Mouse (Mus musculus) heart, adult 2 months (tissue): ENCODE measurements at regions not wholly inside any gene's neighbourhood (a gene's known extent, or its start where the extent isn't known, plus 50 kb on each side); places are given as distances from the start of the nearest gene placed in this dataset.
A peak's percentile ranks its signal among the peaks of the same experiment; 100 is the strongest.

Source experiments
- DNase-seq, 2 experiments: peaks; one replicate each; pipeline ENCODE4 v3.0.0; 2021
- H3K27ac ChIP-seq: fragments of 200-600 bp; 2 replicates; pipeline ENCODE4 v1.8.1; 2022
- H3K27me3 ChIP-seq: fragments of 200-500 bp; 2 replicates; pipeline ENCODE4 v1.6.1; 2012; ENCODE audit warnings: mild to moderate bottlenecking, low read length, inconsistent platforms, mixed read lengths; ENCODE audit not compliant: control insufficient read depth, insufficient read depth
- H3K36me3 ChIP-seq: fragments of 200-500 bp; 2 replicates; pipeline ENCODE4 v1.6.1; 2012; ENCODE audit warnings: low read length, inconsistent platforms; ENCODE audit not compliant: control insufficient read depth, insufficient read depth
- H3K4me1 ChIP-seq: fragments of 200-500 bp; 2 replicates; pipeline ENCODE4 v1.6.1; 2011; ENCODE audit warnings: low read length; ENCODE audit not compliant: control insufficient read depth, insufficient read depth
- H3K4me3 ChIP-seq: fragments of 200-600 bp; 2 replicates; pipeline ENCODE4 v1.8.1; 2022
- H3K79me2 ChIP-seq: fragments of 200-500 bp; replicated peaks from 2 replicates; pipeline ENCODE4 v1.6.1; 2012; ENCODE audit warnings: mild to moderate bottlenecking, inconsistent platforms, low read length, moderate library complexity, mixed read lengths; ENCODE audit not compliant: control insufficient read depth, insufficient read depth
- H3K9ac ChIP-seq: fragments of 200-500 bp; 2 replicates; pipeline ENCODE4 v1.6.1; 2012; ENCODE audit warnings: low read depth, mild to moderate bottlenecking, control low read depth, inconsistent platforms, low read length, mixed read lengths
- CTCF ChIP-seq: fragments of 200-600 bp; IDR thresholded peaks from 2 replicates; pipeline ENCODE4 v1.8.1; 2022; ENCODE audit warnings: antibody characterized with exemption, mild to moderate bottlenecking, moderate library complexity
- EP300 ChIP-seq: fragments of 200-500 bp; IDR thresholded peaks from 2 replicates; pipeline ENCODE4 v1.6.1; 2011; ENCODE audit warnings: low read depth, low read length, control low read depth; ENCODE audit not compliant: insufficient read depth
- POLR2A ChIP-seq: fragments of 200-500 bp; IDR thresholded peaks from 2 replicates; pipeline ENCODE4 v1.6.1; 2011; ENCODE audit warnings: mild to moderate bottlenecking, low read depth, low read length, control low read depth; ENCODE audit not compliant: insufficient read depth
- WGBS: fragments of 180-500 bp; shearing (Covaris S2); methylation state at CpG from one replicate; pipeline ENCODE4 v1.1.7; 2018; 5-methylcytosine and 5-hydroxymethylcytosine counted together
- intact Hi-C: fragments of 180-260 bp; cut with DNase I; formaldehyde crosslinking; loops from one replicate; pipeline ENCODE4 v1.15.1; 2025

- Histone ChIP-seq H3K27me3 (no peaks in the 10 kb centered on the region), H3K4me1 (no peaks in the 10 kb centered on the region), H3K9ac (no peak overlapping the region), H3K4me3 (no peak overlapping the region), H3K36me3 (no peaks in the 10 kb centered on the region), H3K79me2 (no peaks in the 10 kb centered on the region), H3K27ac (no peak overlapping the region)
- intact Hi-C loops: loop anchor here (5.0 kb wide), 1 partner anchor 888 kb away; no protein-coding TSS in a partner anchor
- TF ChIP-seq CTCF (peak; percentile 62), EP300 (no peak)
- no peak for DNase-seq
Observed at GRCm38 (mm10) chr3:106879994-106880393, 53.9 kb upstream of the Olfr266 start.

- no peak overlapping the region for H3K4me3 ChIP-seq
- no peaks in the 10 kb centered on the region for H3K4me1 ChIP-seq
- intact Hi-C loops: loop anchor here (1.0 kb wide), 1 partner anchor 178 kb away; no protein-coding TSS in a partner anchor
- DNase-seq: no peak
- H3K79me2 ChIP-seq: no peaks in the 10 kb centered on the region
- H3K36me3 ChIP-seq: no peaks in the 10 kb centered on the region
- no peak overlapping the region for H3K27ac ChIP-seq
- 34% methylated on average over 2 of the region's 2 CpGs for WGBS
- no peak overlapping the region for H3K9ac ChIP-seq
- TF ChIP-seq POLR2A (no peak), CTCF (peak; percentile 60), EP300 (no peak)
- H3K27me3 ChIP-seq: no peaks in the 10 kb centered on the region
Observed at GRCm38 (mm10) chr3:106903198-106903597, 77.1 kb upstream of the Olfr266 start.

GRCm38 (mm10) chr3:106906668-106907067 is 80.6 kb upstream of the Olfr266 start:
- Histone ChIP-seq H3K4me3 (no peak overlapping the region), H3K27ac (no peak overlapping the region), H3K79me2 (no peaks in the 10 kb centered on the region), H3K4me1 (no peaks in the 10 kb centered on the region), H3K27me3 (no peaks in the 10 kb centered on the region), H3K36me3 (no peaks in the 10 kb centered on the region), H3K9ac (no peak overlapping the region)
- 24% methylated on average over 3 of the region's 3 CpGs for WGBS
- intact Hi-C loops: no loop called here
- no peak for DNase-seq
- TF ChIP-seq POLR2A: no peak

- Histone ChIP-seq H3K79me2 (no peaks in the 10 kb centered on the region), H3K36me3 (no peaks in the 10 kb centered on the region), H3K4me1 (no peaks in the 10 kb centered on the region), H3K4me3 (no peak overlapping the region), H3K27me3 (no peaks in the 10 kb centered on the region), H3K27ac (no peak overlapping the region), H3K9ac (no peak overlapping the region)
- intact Hi-C loops: no loop called here
- DNase-seq: no peak
- TF ChIP-seq EP300: no peak
- TF ChIP-seq CTCF: no peak
- TF ChIP-seq POLR2A: no peak
Observed at GRCm38 (mm10) chr3:106936067-106936466, 99.9 kb upstream of the Kcna3 start.

- intact Hi-C loops: loop anchor here (2.0 kb wide), 1 partner anchor 141 kb away; no protein-coding TSS in a partner anchor
- WGBS: 38% methylated on average over 3 of the region's 3 CpGs
- no peak overlapping the region for H3K27ac ChIP-seq
- H3K27me3 ChIP-seq: no peaks in the 10 kb centered on the region
- no peak for DNase-seq
- H3K36me3 ChIP-seq: no peaks in the 10 kb centered on the region
- no peak overlapping the region for H3K4me3 ChIP-seq
- TF ChIP-seq EP300 (no peak), CTCF (peak; percentile 48)
- H3K4me1 ChIP-seq: no peaks in the 10 kb centered on the region
- H3K9ac ChIP-seq: no peak overlapping the region
- no peaks in the 10 kb centered on the region for H3K79me2 ChIP-seq
Observed at GRCm38 (mm10) chr3:106940095-106940494, 95.9 kb upstream of the Kcna3 start.

DNA sequence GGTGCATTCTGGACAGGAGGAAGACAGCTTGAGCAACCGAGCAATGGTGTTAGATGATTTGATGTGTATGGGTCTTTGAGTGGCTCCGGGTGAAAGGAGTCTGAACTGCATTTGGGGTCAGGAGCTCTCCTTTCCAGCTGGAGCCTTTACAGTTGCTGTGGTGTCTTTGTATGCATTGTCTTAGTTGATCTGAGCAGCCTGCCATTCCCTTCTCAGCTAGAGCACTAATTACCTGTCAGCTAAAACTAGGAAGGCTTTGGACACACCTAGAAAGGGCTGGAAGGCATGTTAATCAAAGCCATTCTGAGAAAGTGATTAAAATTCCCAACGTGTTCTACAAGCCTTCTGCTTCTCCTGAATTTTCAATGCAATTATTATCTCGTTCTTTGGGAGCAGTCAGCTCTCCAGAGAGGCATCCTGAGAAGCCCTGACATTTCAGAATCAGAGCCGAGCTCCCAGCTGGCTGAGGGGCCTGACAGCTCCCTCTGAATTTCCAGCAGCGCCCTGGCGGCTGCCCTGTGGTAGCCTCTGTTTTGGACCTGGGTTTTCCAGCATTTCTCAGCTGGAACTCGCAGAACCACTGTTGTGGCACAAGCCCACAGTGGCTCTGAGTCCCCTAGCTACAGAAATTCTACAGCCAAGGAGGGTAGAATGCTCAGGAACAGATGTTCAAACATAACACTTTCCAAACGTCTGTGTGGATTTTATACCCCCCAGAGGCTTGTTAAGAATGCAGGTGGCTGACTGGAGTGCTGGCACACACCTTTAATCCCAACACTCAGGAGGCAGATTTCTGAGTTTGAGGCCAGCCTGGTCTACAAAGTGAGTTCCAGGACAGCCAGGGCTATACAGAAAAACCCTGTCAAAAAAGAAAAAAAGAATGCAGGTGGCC is 80.2 kb upstream of the Kcna3 start:
- no peaks in the 10 kb centered on the region for H3K36me3 ChIP-seq
- no peak for TF ChIP-seq POLR2A
- no peak for TF ChIP-seq CTCF
- TF ChIP-seq EP300: no peak
- no peaks in the 10 kb centered on the region for H3K79me2 ChIP-seq
- H3K9ac ChIP-seq: no peak overlapping the region
- no peak for DNase-seq
- 22% methylated on average over 9 of the region's 9 CpGs for WGBS
- no peak overlapping the region for H3K27ac ChIP-seq
- H3K4me1 ChIP-seq: no peaks in the 10 kb centered on the region
- intact Hi-C loops: no loop called here
- H3K4me3 ChIP-seq: no peak overlapping the region
- no peaks in the 10 kb centered on the region for H3K27me3 ChIP-seq
